Mouse (Mus musculus) cerebellum, adult (tissue): Measurements from ENCODE around the gene Zfp597.
A peak's percentile ranks its signal among the peaks of the same experiment; 100 is the strongest.
"Not testable (repeated sequence)": the region's sequence is repeated elsewhere in the genome, so short reads cannot be mapped to it uniquely, and the experiment has no call there.

Experiments used
- ATAC-seq: cut with Nextera tagmentation; 2 replicates; pipeline ENCODE4 v1.9.2; 2017; ENCODE audit warnings: mild to moderate bottlenecking, moderate library complexity, mixed read lengths; ENCODE audit not compliant: insufficient number of reproducible peaks, low FRiP score, low TSS enrichment

Gene Zfp597

DNA sequence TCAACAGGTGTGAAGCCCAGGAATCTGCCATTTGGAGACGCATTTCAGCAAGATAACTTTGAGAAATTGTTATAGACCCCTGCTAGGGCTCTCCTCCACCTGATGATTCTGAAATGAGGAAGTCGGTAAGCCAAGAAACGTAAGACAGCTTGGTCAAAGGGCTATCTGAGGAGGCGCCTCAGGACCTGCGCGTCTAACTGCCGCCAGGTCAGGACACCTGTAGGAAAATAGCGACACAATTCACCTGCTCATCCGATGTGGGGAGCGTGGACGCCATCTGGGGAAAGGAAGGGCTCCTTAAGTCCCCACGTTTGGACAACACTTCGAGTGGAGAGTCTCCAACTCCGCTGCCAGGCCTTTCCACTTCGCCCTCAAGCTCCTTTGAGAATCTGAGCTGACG is 12.5 kb downstream of the Zfp597 start:
- ATAC-seq, result no peak; the same call in 1 of the 2 replicates

DNA sequence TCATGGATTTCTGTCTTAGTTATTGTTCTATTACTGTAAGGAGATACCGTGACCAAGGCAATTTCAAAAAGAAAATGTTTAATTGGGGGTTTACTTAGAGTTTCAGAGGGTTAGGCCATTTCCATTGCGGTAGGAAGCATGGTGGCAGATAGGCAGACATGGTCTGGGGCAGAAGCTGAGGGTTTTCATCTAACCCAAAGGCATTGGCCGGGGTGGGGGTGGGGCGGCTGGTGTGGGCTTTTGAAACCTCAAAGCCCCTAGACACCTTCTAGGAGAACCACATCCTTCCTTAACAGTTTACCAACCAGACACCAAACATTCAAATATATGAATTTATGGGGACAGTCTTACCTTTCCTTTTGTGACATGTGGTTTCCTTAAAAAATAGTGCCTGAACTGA is 25.1 kb downstream of the Zfp597 start:
- no peak for ATAC-seq

DNA sequence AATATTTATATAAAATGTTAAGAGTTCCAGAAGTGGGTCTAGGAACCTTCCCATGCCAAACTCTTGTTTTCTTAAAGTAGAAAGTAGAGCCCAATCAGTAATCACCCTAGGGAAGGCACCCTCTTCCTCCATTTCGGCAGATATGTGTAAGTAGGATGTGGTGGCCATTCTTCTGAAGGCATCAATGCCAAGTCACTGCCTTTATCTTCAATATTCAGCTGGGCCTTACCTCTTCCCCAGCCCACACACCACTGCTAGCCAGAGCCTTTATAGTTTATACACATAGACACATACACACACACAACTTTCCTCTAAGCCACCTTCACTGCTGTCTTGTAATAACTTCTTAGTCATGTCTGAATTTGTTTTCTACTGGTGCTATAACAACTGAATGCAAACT is 28.6 kb downstream of the Zfp597 start:
- ATAC-seq, result no peak

DNA sequence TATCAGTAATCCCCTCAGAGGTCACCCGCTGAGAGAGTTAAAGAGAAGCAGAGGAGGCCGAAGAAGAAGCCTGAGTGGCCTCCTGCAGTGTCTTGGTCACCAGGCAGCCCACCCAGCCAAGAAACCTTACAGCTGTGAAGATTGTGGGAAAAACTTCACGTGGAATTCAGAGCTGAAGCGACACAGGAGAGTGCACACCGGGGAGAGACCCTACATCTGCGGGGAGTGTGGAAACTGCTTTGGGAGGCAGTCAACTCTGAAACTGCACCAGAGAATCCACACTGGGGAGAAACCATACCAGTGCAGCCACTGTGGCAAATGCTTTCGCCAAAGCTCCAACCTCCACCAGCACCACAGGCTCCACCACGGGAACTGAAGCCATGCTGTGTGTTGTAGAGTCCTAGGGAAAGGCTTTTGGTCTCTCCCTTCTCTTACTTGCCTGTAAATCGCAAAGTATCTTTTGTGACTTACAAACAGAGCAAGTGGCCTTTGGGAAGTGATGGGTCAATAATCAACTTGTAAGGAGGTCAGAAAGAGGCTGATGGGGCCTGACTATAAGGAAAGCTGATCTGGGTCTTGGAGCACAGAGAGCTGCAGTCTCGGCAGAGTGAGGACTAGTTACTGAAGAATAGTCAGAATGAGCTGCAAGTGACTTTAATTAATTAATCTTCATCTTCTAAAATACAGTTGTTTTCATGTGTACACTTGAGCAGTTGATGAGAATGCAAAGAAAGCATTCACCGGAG is 29.8 kb downstream of the Zfp597 start:
- no peak for ATAC-seq

DNA sequence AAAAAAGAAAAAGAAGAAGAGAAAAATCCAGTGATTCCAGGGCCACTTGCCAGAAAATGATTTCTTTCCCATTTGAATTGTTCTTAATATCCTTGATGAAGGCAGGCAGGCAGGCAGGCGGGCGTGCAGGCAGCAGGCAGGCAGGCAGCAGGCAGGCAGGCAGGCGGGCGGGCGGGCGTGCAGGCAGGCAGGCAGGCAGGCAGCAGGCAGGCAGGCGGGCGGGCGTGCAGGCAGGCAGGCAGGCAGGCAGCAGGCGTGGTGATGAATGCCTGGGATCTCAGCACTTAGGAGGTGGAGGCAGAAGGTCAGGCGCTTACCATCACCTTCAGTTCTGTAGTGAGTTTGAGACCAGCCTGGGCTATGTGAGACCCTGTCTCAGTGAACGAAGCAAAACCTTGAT is 31.8 kb downstream of the Zfp597 start:
- no peak for ATAC-seq

DNA sequence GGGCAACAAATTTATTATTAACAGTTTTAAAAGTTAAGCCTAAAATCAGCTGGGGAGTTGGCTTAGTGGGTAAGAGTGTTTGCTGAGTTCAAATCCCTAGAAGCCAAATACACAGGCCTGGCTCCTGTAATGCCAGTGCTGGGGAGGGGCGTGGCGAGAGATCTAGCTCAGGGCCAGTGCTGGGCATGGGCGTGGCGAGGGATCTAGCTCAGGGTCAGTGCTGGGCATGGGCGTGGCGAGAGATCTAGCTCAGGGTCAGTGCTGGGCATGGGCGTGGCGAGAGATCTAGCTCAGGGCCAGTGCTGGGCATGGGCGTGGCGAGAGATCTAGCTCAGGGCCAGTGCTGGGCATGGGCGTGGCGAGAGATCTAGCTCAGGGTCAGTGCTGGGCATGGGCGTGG is 33.1 kb downstream of the Zfp597 start:
- not testable (repeated sequence) for ATAC-seq

DNA sequence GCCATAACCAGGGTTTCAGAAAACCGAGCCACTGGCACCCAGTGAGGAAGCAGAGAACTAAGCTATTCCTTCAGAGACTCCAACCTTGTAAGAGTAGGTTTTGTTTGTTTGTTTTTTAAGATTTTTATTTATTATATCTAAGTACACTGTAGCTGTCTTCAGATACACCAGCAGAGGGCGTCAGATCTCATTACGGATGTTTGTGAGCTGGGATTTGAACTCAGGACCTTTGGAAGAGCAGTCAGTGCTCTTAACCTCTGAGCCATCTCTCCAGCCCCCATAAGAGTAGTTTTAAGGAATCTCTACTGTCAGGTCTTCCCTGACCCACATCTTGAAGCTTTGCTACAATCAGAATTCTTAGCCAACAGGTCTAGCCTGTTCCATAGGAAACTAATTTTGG is 35.9 kb downstream of the Zfp597 start:
- ATAC-seq, result no peak

DNA sequence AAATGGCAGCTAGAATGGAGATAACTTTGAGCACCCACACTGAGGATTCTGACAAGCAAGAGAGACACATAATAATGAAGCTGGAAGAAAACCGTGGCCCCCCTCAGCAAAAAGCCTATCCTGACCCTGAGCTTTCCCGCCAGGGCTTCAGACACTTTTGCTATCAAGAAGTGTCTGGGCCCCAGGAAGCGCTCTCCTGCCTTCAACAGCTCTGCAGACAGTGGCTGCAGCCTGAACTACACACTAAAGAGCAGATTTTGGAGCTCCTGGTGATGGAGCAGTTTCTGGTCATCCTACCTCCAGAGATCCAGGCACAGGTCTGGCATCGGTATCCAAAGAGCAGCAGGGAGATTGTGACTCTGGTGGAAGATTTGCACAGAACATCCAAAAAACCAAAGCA is 36.5 kb downstream of the Zfp597 start:
- ATAC-seq, result no peak

DNA sequence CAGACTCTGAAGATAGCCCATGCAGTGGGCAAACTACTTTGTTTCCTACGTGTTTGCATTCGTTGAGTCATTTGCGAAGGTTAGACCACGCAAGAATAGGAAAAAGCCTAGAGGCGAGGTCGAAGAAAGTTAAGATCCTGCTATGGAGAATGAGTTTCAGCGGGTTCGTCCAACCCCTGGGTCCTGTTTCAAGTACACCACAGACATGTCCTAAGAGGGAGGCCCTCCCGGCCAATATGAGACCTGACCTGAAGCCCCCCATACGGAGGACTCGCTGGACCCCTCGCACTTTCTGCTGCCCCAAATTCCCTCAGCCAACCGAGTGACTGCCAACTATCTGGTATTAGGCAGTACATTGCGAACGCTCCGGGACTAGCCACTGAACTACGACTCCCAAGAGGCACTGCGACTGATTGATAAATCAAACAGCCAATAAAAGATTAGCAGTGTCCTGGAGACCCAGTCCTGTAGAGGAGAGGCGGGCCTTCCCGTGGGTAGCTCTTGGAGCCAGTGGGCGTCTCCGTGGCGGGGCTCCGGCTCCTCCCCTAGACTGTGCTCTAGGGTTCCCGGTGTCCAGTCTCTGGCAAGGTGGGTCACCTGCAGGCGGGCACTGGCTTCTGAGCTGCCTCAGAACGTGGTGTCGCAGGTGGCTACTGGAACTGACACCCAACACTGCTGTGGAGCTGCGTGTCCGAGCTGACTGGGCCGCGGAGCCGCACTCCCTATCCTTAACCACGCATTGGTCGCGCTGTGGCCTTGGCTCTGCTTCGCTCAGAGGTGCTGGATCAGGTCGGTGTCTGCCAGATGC is 37.4 kb downstream of the Zfp597 start, which contains the start of gene Zfp174:
Gene Zfp174, plus strand, starts transcription at position 558 of the 808 bp plus-strand sequence.
- ATAC-seq, result peak; percentile 99

DNA sequence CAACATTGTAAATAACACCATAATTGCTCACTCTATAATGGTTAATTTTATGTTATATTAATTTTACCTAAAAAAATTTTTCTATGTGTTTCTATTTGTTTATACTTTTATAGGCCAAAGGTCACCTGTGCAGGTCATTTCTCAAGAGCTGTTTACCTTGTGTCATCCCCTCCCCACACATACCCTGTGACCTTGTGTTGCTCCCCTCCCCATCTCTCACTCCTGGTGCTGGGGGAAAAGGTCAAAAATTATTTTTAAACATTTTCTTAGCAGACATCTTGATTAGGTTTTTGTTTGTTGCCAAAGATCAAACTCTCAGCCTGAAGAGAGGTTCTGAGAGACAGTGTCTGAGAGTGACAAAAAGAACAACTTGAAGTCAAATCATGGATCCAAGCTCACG is 40.6 kb downstream of the Zfp597 start:
- no peak for ATAC-seq

DNA sequence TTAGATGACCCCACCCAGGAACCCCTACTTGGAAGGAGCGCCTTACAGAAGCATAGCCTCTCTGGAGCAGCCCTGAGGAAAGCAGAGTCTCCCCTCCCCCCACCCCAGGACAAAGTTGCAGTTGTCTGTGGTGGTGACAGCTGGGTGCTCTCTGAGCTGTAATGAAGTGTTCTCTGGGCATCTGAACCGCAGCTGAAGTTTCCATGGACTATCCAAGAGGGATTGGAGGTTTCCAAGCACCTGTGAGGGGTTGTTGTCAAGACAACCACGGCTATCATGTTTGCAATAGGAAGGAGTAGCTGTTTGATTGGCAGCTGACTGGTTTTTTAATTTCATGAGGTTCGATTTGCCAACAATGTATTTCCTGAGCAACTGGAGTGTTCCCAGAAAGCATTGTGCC is 41.4 kb downstream of the Zfp597 start:
- ATAC-seq, result no peak

DNA sequence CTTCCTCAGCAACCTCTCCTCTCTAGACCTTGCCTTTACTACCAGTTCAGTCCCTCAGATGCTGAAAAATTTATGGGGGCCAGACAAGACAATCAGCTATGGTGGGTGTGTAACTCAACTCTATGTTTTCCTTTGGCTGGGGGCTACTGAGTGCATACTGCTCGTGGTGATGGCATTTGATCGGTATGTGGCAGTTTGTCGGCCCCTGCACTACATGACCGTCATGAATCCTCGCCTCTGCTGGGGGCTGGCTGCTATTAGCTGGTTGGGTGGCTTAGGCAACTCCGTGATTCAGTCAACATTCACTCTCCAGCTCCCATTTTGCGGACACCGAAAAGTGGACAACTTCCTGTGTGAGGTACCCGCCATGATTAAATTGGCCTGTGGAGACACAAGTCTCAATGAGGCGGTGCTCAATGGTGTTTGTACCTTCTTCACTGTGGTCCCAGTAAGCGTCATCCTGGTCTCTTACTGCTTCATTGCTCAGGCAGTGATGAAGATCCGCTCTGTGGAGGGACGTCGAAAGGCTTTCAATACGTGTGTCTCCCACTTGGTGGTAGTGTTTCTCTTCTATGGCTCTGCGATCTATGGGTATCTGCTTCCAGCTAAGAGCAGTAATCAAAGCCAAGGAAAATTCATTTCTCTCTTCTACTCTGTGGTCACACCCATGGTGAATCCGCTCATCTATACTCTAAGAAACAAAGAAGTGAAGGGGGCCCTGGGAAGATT is 45.0 kb downstream of the Zfp597 start:
- no peak for ATAC-seq

DNA sequence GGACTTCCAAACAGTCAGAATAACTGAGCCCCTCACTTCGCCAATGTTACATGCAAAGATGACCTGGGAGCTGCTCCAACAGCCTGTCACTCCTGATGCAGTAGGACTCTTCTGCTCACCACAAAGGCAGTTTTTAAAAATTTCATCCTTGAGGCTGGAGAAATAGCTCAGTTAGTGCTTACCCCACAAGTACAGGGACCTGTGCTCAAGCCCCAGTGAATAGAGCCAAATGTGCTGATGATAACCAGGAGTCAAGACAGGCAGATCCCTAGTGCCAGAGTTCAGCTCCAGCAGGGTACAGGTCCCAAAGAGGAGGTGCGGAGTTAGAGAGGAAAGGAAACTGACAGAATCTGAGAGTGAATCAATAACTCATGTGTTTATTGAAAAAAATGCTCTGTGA is 48.9 kb downstream of the Zfp597 start:
- ATAC-seq, result no peak

DNA sequence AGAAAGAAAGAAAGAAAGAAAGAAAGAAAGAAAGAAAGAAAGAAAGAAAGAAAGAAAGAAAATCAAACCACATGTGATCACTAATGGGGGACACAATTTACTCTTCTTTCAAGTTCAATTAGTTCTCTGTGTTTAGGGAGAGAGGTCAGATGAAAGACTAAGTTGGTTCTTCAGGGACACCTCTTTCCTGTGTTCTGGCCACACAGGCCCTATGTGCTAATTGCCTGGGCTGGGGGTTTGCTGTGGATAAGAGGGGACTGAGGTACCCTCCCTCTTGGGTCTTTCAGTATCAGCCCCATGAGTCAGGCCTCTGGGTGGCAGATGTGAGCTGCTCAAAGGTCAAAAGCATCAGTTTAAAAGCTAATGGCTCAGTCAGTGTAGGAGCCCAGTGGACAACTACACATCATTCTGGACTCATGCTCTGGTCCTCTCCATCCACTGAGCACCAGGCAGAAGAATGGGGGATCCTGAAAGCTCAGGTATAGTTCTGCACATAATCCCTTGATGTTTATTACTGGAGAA is 53.7 kb downstream of the Zfp597 start, which contains the start of gene Olfr15:
Gene Olfr15, plus strand, starts transcription at position 291 of the 522 bp plus-strand sequence.
- no peak for ATAC-seq

DNA sequence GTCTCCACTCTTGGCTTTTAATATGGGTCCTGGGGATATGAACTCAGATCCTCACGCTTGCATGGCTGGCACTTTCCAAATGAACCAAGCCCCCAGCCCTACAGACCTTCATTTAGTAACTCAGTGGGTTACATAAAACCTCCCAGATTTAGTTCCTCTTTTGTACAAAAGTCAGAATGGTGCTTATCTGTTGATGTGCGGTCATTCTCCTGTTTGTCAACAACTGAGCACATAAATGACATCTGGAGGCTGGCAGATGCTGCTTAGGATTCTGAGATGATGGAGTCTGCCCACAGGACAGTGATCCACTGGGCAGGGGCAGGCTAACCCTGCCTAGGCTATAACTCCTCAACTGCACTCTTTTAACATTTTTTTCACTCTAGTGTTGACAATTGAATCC is 54.6 kb downstream of the Zfp597 start:
- no peak for ATAC-seq

DNA sequence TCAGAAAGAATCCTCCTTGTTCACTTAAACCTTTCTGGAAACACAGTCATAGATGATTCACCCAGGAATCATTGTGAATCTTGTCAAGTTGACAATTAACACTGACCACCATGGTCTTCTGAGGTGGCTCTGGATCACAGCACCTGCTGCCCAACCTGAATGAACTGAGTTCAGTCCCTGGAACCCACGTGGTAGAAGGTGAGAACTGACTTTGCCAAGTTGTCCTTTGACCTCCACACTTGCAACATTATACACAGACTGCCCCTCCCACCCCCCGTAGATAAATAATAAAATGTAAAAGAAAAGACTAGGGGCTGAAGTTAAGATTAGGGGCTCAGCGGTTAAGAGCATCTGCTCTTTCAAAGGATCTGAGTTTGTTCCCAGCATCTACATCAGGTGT is 56.3 kb downstream of the Zfp597 start:
- ATAC-seq, result no peak

DNA sequence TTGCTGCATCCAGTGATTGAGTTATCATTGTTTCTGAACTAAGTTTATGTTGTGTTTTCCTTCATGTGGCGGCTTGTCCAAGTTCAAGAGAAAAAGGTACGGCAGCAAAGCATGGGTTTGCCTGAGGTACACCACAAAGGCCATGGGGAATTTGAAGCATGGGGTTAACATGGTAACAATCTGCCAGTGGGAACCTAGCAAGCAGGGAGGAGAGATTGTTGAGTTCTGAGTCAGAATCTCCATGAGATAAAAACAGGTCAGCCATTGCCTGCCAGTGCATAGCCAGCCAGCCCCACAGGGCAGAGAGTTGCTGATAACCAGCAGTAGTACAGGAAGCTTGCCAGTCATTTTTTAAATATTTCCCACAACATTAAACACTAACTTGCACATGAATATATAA is 64.2 kb downstream of the Zfp597 start:
- no peak for ATAC-seq

DNA sequence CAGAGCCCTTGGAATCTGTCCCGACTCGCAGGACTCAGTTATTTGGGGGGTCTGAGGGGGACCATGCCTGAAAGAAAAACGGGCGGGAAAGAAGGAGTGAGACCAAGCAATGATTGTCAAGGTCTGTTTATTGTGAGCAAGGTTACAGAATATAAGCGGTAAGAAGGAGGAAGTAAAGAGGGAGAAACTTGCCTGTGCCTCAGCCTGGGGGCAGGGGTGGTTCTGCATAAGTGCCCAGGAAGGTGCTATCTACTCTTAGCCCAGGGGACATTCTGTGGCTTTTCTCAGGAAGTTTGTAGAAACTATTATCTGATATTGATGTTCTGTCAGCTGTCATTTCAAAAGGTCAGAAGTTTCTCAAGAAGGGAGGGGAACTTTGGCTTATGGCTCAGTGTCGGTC is 69.7 kb downstream of the Zfp597 start:
- ATAC-seq, result not testable (repeated sequence)
